Mouse (Mus musculus) C2C12 (cell line): ENCODE data around the gene Igsf21.

Experiments used
- CEBPB ChIP-seq: IDR thresholded peaks from one replicate; pipeline ENCODE4 v1.6.1; 2011; ENCODE audit warnings: low read depth, mild to moderate bottlenecking, control low read depth, moderate library complexity
- CTCF ChIP-seq: IDR thresholded peaks from one replicate; pipeline ENCODE4 v1.5.1; 2011; ENCODE audit not compliant: control insufficient read depth, insufficient read depth, insufficient read length
- MAX ChIP-seq: IDR thresholded peaks from one replicate; pipeline ENCODE4 v1.6.1; 2011; ENCODE audit warnings: mild to moderate bottlenecking, control low read depth
- MYOD1 ChIP-seq: IDR thresholded peaks from one replicate; pipeline ENCODE4 v1.6.1; 2011; ENCODE audit warnings: low read depth; ENCODE audit not compliant: control insufficient read depth, insufficient read length
- MYOG ChIP-seq: IDR thresholded peaks from one replicate; pipeline ENCODE4 v1.6.1; 2011; ENCODE audit not compliant: control insufficient read depth, insufficient read length; ENCODE audit errors: extremely low read depth
- USF1 ChIP-seq: IDR thresholded peaks from one replicate; pipeline ENCODE4 v1.6.1; 2011; ENCODE audit warnings: low read depth, mild to moderate bottlenecking, control low read depth, moderate library complexity

GRCm38 (mm10) chr4:140177055-140177454 lies 69.5 kb downstream of the Igsf21 start:
- TF ChIP-seq CTCF (no peak), MYOD1 (no peak), MYOG (no peak), USF1 (no peak), MAX (no peak), CEBPB (no peak)
